Mouse (Mus musculus) cerebellum, adult 2 months (tissue): Measurements from ENCODE around the gene Gm9945.
A peak's percentile ranks its signal among the peaks of the same experiment; 100 is the strongest.

Experiments used
- CTCF ChIP-seq: fragments of 200-500 bp; IDR thresholded peaks from 2 replicates; pipeline ENCODE4 v1.5.1; 2011; ENCODE audit warnings: low read depth, mild to moderate bottlenecking, control low read depth, low read length, moderate library complexity, borderline replicate concordance; ENCODE audit not compliant: insufficient read depth
- POLR2A ChIP-seq: fragments of 200-500 bp; IDR thresholded peaks from 2 replicates; pipeline ENCODE4 v1.6.1; 2011; ENCODE audit warnings: low read length, control low read depth, borderline replicate concordance; ENCODE audit not compliant: insufficient read depth

DNA sequence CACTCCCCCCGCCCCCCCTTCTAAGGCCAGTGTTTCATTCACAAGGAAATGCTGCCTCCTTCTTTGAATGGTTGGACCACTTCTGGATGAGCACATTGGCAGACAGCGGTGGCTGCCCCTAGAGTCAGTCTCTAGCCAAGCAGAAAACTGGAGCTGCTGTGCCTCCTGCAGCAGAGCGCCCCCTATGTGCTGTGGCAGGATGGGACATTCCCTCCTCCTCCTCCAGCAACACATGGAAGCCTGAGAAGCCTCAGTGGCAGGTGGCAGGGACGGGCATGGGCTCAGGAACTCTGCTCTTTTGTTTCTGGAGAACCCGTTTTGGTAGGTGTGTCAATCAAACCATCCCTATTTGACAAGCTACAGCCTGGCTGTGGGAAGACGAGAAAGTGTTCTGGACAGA is 44.9 kb downstream of the Gm9945 start:
- TF ChIP-seq POLR2A (no peak), CTCF (peak; percentile 54)
